Mouse (Mus musculus): Measurements from ENCODE around the gene Pcdh19. TPM values are rescaled to one million over a fixed set of nuclear protein-coding genes. Genes with fewer than 3 reads are reported as not detected.

Gene Pcdh19
- polyA plus RNA-seq, 1 experiment from 2014 or later, result 14.6 TPM

DNA sequence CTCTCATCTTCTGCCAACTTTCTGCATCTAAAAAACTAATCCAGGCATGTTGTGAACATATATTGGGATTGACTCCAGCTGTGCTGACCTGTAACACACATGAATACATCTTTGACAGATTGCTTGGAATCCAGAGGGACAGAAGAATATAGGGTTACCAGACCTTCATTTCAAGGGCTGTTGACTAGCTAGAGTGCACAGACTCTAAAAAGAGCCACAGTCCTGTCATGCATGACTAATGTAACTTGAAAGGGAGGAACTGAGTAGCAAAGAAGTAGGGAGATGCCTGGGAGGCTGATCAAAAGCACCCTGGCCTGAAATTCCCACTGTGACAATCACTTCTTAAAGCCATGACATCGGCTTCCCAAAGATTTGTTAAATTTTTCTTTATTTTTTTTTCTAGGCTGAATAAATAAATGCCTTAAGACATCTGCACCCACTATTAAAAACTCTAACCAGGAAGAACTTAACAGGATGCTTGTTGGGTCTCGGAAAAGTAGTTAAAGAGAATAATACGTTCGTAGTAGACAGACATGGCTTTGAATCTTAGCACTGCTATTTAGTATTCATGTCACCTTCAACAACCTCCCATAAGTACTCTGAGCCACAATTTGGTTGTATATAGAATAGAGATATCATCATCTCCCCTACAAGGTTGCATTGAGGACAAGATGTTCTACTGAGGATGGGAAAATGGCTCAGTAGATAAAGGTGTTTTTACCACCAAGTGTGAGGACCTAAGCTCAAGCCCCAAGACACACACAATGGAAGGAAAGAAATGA lies 113.0 kb downstream of the Pcdh19 start:
- no peak overlapping the region for H3K4me3 ChIP-seq (ENCODE audit: low read depth, low read length)
- no peaks in the 10 kb centered on the region for H3K4me1 ChIP-seq (ENCODE audit: control insufficient read depth, insufficient read depth, low read length)
- WGBS, result 45% methylated on average over 4 of the region's 4 CpGs
- H3K9me3 ChIP-seq (replicated peaks; ENCODE audit: control insufficient read depth, low read length), result no peaks in the 10 kb centered on the region
- no peak overlapping the region for H3K27ac ChIP-seq (ENCODE audit: low read depth, low read length)
- no peak overlapping the region for H3K4me2 ChIP-seq (ENCODE audit: low read length)
- no peaks in the 10 kb centered on the region for H3K27me3 ChIP-seq (replicated peaks; ENCODE audit: control insufficient read depth, insufficient read depth, low read length)
- no peaks in the 10 kb centered on the region for H3K36me3 ChIP-seq (ENCODE audit: control insufficient read depth, insufficient read depth, low read length)
- DNase-seq (ENCODE audit: low spot score), result peak; percentile 22
- H3K9ac ChIP-seq (ENCODE audit: low read length), result no peak overlapping the region
- ATAC-seq, result peak; percentile 81; the same call in 1 of the 2 replicates

DNA sequence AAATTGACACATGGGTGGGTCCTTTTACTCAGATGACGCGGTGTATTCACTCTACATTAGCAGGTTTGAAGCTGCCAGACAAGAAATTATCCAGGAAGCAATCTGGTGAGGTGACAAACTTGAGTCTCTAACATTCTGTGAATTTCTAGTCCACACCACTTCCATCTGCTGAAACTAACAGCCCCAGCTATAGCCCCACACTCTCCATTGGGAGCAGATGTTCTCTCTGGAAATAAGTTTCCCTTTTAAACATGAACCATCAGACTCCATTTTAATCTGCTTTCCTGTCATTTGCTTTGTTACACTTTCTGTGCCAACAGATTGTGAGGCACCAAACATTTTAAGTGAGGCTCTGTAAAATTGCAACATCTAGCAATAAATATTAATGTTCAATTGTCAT lies 123.4 kb downstream of the Pcdh19 start:
- no peaks in the 10 kb centered on the region for H3K4me1 ChIP-seq (ENCODE audit: control insufficient read depth, insufficient read depth, low read length)
- 75% methylated on average over 2 of the region's 2 CpGs for WGBS
- H3K9me3 ChIP-seq (replicated peaks; ENCODE audit: control insufficient read depth, low read length), result no peaks in the 10 kb centered on the region
- H3K4me2 ChIP-seq (ENCODE audit: low read length), result no peak overlapping the region
- H3K27ac ChIP-seq (ENCODE audit: low read depth, low read length), result no peak overlapping the region
- H3K9ac ChIP-seq (ENCODE audit: low read length), result no peak overlapping the region
- ATAC-seq (peak; percentile 81), DNase-seq (ENCODE audit: low spot score) (peak; percentile 65)
- H3K27me3 ChIP-seq (replicated peaks; ENCODE audit: control insufficient read depth, insufficient read depth, low read length), result no peaks in the 10 kb centered on the region
- no peaks in the 10 kb centered on the region for H3K36me3 ChIP-seq (ENCODE audit: control insufficient read depth, insufficient read depth, low read length)
- H3K4me3 ChIP-seq (ENCODE audit: low read depth, low read length), result no peak overlapping the region

Other genes starting within 250 kb of the Pcdh19 start
- gene Tnmd, start 162.0 kb upstream of the Pcdh19 start, polyA plus RNA-seq (2014; fragmentation: Nextera tagmentation; extraction: Ambion mirVana), result 0.20 and 0.32 TPM in 2 replicates
- gene Tspan6, start 209.4 kb upstream of the Pcdh19 start, polyA plus RNA-seq (2014; fragmentation: Nextera tagmentation; extraction: Ambion mirVana), result 277 and 284 TPM in 2 replicates
- 0.91 TPM in 2 replicates for gene Srpx2, start 219.4 kb upstream of the Pcdh19 start, polyA plus RNA-seq (2014; fragmentation: Nextera tagmentation; extraction: Ambion mirVana)

All from forebrain, embryonic 14.5 days (tissue).